Mouse (Mus musculus) testis, postnatal 14 days (tissue): ENCODE results near the gene Tlr6.

Experiments used
- DNase-seq: peaks from one replicate; pipeline ENCODE4 v3.0.0; 2021; ENCODE audit warnings: low spot score

The Tlr6 gene

GRCm38 (mm10) chr5:64959843-64960230 lies at the start of gene Tlr6:
Tlr6 (minus strand) TSS chr5:64960097.
- DNase-seq, result peak; percentile 36

- DNase-seq, result no peak
Measured at GRCm38 (mm10) chr5:65006011-65006491, 46.2 kb upstream of the Tlr6 start.

- DNase-seq, result no peak
Measured at GRCm38 (mm10) chr5:65005251-65005650, 45.4 kb upstream of the Tlr6 start.

- no peak for DNase-seq
Measured at GRCm38 (mm10) chr5:65003946-65004535, 44.1 kb upstream of the Tlr6 start.

GRCm38 (mm10) chr5:65002940-65003824 lies 43.3 kb upstream of the Tlr6 start:
- DNase-seq, result no peak

- DNase-seq, result no peak
Measured at GRCm38 (mm10) chr5:64995408-64995807, 35.5 kb upstream of the Tlr6 start.

GRCm38 (mm10) chr5:64992540-64992939 lies 32.6 kb upstream of the Tlr6 start:
- no peak for DNase-seq

- DNase-seq, result no peak
Measured at GRCm38 (mm10) chr5:64989940-64990339, 30.0 kb upstream of the Tlr6 start.

GRCm38 (mm10) chr5:64985971-64986370 lies 26.1 kb upstream of the Tlr6 start:
- no peak for DNase-seq

- DNase-seq, result no peak
Measured at GRCm38 (mm10) chr5:64977128-64977527, 17.2 kb upstream of the Tlr6 start.

- no peak for DNase-seq
Measured at GRCm38 (mm10) chr5:64975121-64975520, 15.2 kb upstream of the Tlr6 start.

GRCm38 (mm10) chr5:64969861-64970771 lies 10.2 kb upstream of the Tlr6 start, which contains the start of gene Fam114a1:
Fam114a1 (plus strand) TSS chr5:64970071.
- peak; percentile 65 for DNase-seq

GRCm38 (mm10) chr5:64968961-64969860 lies 9.3 kb upstream of the Tlr6 start:
- no peak for DNase-seq

- no peak for DNase-seq
Measured at GRCm38 (mm10) chr5:64963735-64964134, 3.8 kb upstream of the Tlr6 start.

- no peak for DNase-seq
Measured at GRCm38 (mm10) chr5:64963271-64963670, 3.4 kb upstream of the Tlr6 start.

GRCm38 (mm10) chr5:64960857-64961391 lies 1.0 kb upstream of the Tlr6 start:
- no peak for DNase-seq

GRCm38 (mm10) chr5:64958991-64959842 lies 680 bp downstream of the Tlr6 start:
- DNase-seq, result no peak

- no peak for DNase-seq
Measured at GRCm38 (mm10) chr5:64954931-64955330, 5.0 kb downstream of the Tlr6 start.

- DNase-seq, result no peak
Measured at GRCm38 (mm10) chr5:64951486-64951885, 8.4 kb downstream of the Tlr6 start.

GRCm38 (mm10) chr5:64932775-64933174 lies 27.1 kb downstream of the Tlr6 start:
- no peak for DNase-seq
